ENCODE assay signal across 8 mouse cellular contexts in the genomic region with DNA sequence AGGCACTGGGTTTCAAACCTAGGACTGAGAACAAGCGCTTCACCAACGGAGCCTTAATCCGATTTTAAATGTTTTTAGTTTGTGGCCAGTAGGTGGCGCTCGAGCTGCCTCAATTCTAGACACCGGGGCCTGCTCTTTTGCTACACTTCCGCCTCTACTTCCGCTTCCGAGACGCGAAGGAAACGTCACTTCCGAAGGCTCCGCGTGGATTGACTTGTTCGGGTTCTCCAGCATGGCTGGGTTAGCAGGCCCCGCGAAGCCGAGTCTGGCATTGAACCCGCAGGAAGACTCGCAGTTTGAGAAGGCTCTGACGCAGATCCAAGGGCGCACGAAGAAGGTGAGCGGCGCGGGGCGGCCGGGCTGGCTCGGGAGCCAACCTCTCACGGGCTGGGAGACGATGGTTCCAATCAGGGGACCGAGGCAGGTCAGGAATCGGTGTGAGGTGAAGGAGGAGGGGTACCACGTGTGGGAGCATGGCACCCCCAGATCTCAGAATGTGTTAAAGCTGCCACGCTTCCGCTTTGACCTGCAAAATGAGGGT. TPM values are rescaled to one million over a fixed set of nuclear protein-coding genes. Genes with fewer than 3 reads are reported as not detected.
A peak's percentile ranks its signal among the peaks of the same experiment; 100 is the strongest.
DNase-seq lines count a peak whose midpoint lies in the region; ATAC-seq and TF ChIP-seq lines count a peak whose summit lies in the region.

A gene (plus strand): TSS at position 179 of the 541 bp plus-strand sequence.

- under 1% methylated on average over 37 of the region's 37 CpGs for WGBS in forebrain, embryonic 11.5 days
- WGBS in heart, postnatal 0 days = under 1% methylated on average over 37 of the region's 37 CpGs
- WGBS in liver, embryonic 16.5 days (ENCODE audit: insufficient replicate concordance) = under 1% methylated on average over 37 of the region's 37 CpGs
- WGBS in neural tube, embryonic 13.5 days = under 1% methylated on average over 37 of the region's 37 CpGs

- peak within 1 kb of the TSS; percentile 68 for H3K9ac ChIP-seq in CH12.LX (ENCODE audit: insufficient read depth, low read depth)
- H3K9ac ChIP-seq in forebrain, embryonic 11.5 days (ENCODE audit: low read length) = peak within 1 kb of the TSS; percentile 74
- peak within 1 kb of the TSS; percentile 76 for H3K9ac ChIP-seq in heart, postnatal 0 days (replicated peaks; ENCODE audit: low read depth, low read length)
- peak within 1 kb of the TSS; percentile 82 for H3K9ac ChIP-seq in liver, embryonic 16.5 days (ENCODE audit: low read depth, low read length)
- peak within 1 kb of the TSS; percentile 78 for H3K9ac ChIP-seq in neural tube, embryonic 13.5 days

- peaks cover 14 to 36% of the 10 kb centered on the region in 2 experiments for H3K36me3 ChIP-seq in CH12.LX (replicated peaks in 1 of 2; ENCODE audit: control insufficient read depth in 1 of 2, insufficient read depth in 1 of 2, low read length in 1 of 2)
- no peaks in the 10 kb centered on the region; the same call in 1 of the 2 replicates for H3K36me3 ChIP-seq in forebrain, embryonic 11.5 days (ENCODE audit: control insufficient read depth, insufficient read depth, low read length)
- peaks cover 20% of the 10 kb centered on the region for H3K36me3 ChIP-seq in heart, postnatal 0 days (replicated peaks; ENCODE audit: control insufficient read depth, insufficient read depth, low read length)
- peaks cover 9% of the 10 kb centered on the region for H3K36me3 ChIP-seq in liver, embryonic 16.5 days (ENCODE audit: control insufficient read depth, insufficient read depth)
- H3K36me3 ChIP-seq in neural tube, embryonic 13.5 days = peaks cover 29% of the 10 kb centered on the region
- no peaks in the 10 kb centered on the region for H3K36me3 ChIP-seq in testis, adult 2 months (ENCODE audit: control insufficient read depth, insufficient read depth, low read length)

- peak; percentile 92 for TF ChIP-seq POLR2A in CH12.LX (IDR thresholded peaks at IDR 0.05; ENCODE audit: low read depth, low read length)
- peak; percentile 59; the same call in 1 of the 2 replicates for TF ChIP-seq POLR2A in testis, adult 2 months (IDR thresholded peaks at IDR 0.05; ENCODE audit: control insufficient read depth, low read depth, low read length)

- ATAC-seq in forebrain, embryonic 11.5 days (replicated peaks; ENCODE audit: low FRiP score) = peak; percentile 94
- peak; percentile 94 for ATAC-seq in heart, postnatal 0 days (ENCODE audit: insufficient read depth, low read depth)
- ATAC-seq in liver, embryonic 16.5 days (ENCODE audit: low read depth) = peak; percentile 90
- peak; percentile 93 for ATAC-seq in neural tube, embryonic 13.5 days (ENCODE audit: low read depth)

- dilution Hi-C loops in CH12.LX (cut with MboI; ENCODE audit: extremely low pct_ligation_motif_present, extremely low pct_unique_long_range_greater_than_20kb, low sequenced_read_pairs) = no loop called here

- TF ChIP-seq RAD21 in CH12.LX (IDR thresholded peaks at IDR 0.05; ENCODE audit: low read depth, low read length) = peak; percentile 61

- H3K27me3 ChIP-seq in CH12.LX (replicated peaks) = peaks cover 19% of the 10 kb centered on the region
- H3K27me3 ChIP-seq in forebrain, embryonic 11.5 days (ENCODE audit: control insufficient read depth, insufficient read depth, low read length) = no peaks in the 10 kb centered on the region
- no peaks in the 10 kb centered on the region for H3K27me3 ChIP-seq in heart, postnatal 0 days (ENCODE audit: control insufficient read depth, insufficient read depth, low read length)
- H3K27me3 ChIP-seq in liver, embryonic 16.5 days (ENCODE audit: control insufficient read depth, insufficient read depth, low read depth, low read length) = no peaks in the 10 kb centered on the region; the same call in 1 of the 2 replicates
- H3K27me3 ChIP-seq in neural tube, embryonic 13.5 days = peaks cover 3% of the 10 kb centered on the region
- no peaks in the 10 kb centered on the region for H3K27me3 ChIP-seq in testis, adult 2 months (ENCODE audit: control insufficient read depth, insufficient read depth, low read length)

- no peak for TF ChIP-seq EP300 in CH12.LX (IDR thresholded peaks at IDR 0.05; ENCODE audit: low read length)
- no peak for TF ChIP-seq EP300 in heart, postnatal 0 days (IDR thresholded peaks at IDR 0.05; ENCODE audit: low read depth)

- in situ Hi-C loops in CH12.LX (cut with MboI; ENCODE audit: low pct_ligation_motif_present, low pct_unique_long_range_greater_than_20kb, low sequenced_read_pairs) = no loop called here

- no peak within 1 kb of the TSS for H3K27ac ChIP-seq in CH12.LX (ENCODE audit: insufficient read depth, low read depth)
- H3K27ac ChIP-seq in forebrain, embryonic 11.5 days (ENCODE audit: low read depth, low read length) = no peak within 1 kb of the TSS
- H3K27ac ChIP-seq in heart, postnatal 0 days (ENCODE audit: low read depth) = 0 out of 2 replicates have a peak within 1 kb of the TSS, but pooled peaks have one; percentile 18
- peak within 1 kb of the TSS; percentile 35; the same call in 1 of the 2 replicates for H3K27ac ChIP-seq in liver, embryonic 16.5 days (ENCODE audit: low read length)
- H3K27ac ChIP-seq in neural tube, embryonic 13.5 days (replicated peaks) = no peak within 1 kb of the TSS
- peak within 1 kb of the TSS; percentile 93 for H3K27ac ChIP-seq in testis, adult 2 months (ENCODE audit: control insufficient read depth, insufficient read depth, low read depth, low read length)

- peaks cover 47% of the 10 kb centered on the region for H3K79me2 ChIP-seq in CH12.LX (replicated peaks; ENCODE audit: control insufficient read depth, extremely low read depth, insufficient read depth, poor library complexity, severe bottlenecking)

- peak within 1 kb of the TSS; percentile 98 for H3K4me2 ChIP-seq in CH12.LX (ENCODE audit: insufficient read depth, low read depth, poor library complexity, severe bottlenecking)
- peak within 1 kb of the TSS; percentile 69 for H3K4me2 ChIP-seq in forebrain, embryonic 11.5 days (ENCODE audit: low read depth, low read length, severe bottlenecking)
- H3K4me2 ChIP-seq in heart, postnatal 0 days (ENCODE audit: low read depth, low read length) = peak within 1 kb of the TSS; percentile 86
- peak within 1 kb of the TSS; percentile 86 for H3K4me2 ChIP-seq in liver, embryonic 16.5 days (ENCODE audit: low read depth, low read length)
- H3K4me2 ChIP-seq in neural tube, embryonic 13.5 days = peak within 1 kb of the TSS; percentile 93

- H3K9me3 ChIP-seq in CH12.LX (replicated peaks; ENCODE audit: low read length) = no peaks in the 10 kb centered on the region
- no peaks in the 10 kb centered on the region for H3K9me3 ChIP-seq in forebrain, embryonic 11.5 days (ENCODE audit: control insufficient read depth, low read length)
- H3K9me3 ChIP-seq in heart, postnatal 0 days (replicated peaks; ENCODE audit: control insufficient read depth, low read length) = no peaks in the 10 kb centered on the region
- H3K9me3 ChIP-seq in liver, embryonic 16.5 days (replicated peaks; ENCODE audit: control insufficient read depth, low read length) = no peaks in the 10 kb centered on the region
- H3K9me3 ChIP-seq in neural tube, embryonic 13.5 days = no peaks in the 10 kb centered on the region

- peak within 1 kb of the TSS; percentile 78 to 95 (median 80) for H3K4me3 ChIP-seq in CH12.LX (replicated peaks in 1 of 3; ENCODE audit: low read depth in 2 of 3, low read length in 2 of 3, poor library complexity in 1 of 3)
- H3K4me3 ChIP-seq in forebrain, embryonic 11.5 days (ENCODE audit: low read depth, low read length) = peak within 1 kb of the TSS; percentile 72
- peak within 1 kb of the TSS; percentile 85 for H3K4me3 ChIP-seq in heart, postnatal 0 days (ENCODE audit: low read depth, low read length)
- H3K4me3 ChIP-seq in liver, embryonic 16.5 days (ENCODE audit: low read depth, low read length) = peak within 1 kb of the TSS; percentile 94
- peak within 1 kb of the TSS; percentile 80 for H3K4me3 ChIP-seq in neural tube, embryonic 13.5 days
- peak within 1 kb of the TSS; percentile 96 for H3K4me3 ChIP-seq in testis, adult 2 months (ENCODE audit: control insufficient read depth, low read depth, low read length)

- peak; percentile 98 for DNase-seq in CH12.LX (ENCODE audit: extremely low read depth)
- DNase-seq in c-Kit-positive CD71-positive TER-119-negative erythroid progenitor cells, embryonic 14.5 days (ENCODE audit: low read depth) = peak; percentile 96
- DNase-seq in forebrain, embryonic 11.5 days (ENCODE audit: low spot score) = peak; percentile 93
- peak; percentile 96 for DNase-seq in heart, postnatal 0 days (ENCODE audit: low spot score)
- peak; percentile 92 to 95 for DNase-seq in kidney, postnatal 4 days

- TF ChIP-seq CTCF in CH12.LX (conservative IDR thresholded peaks at IDR 0.05 in 1 of 2, IDR thresholded peaks at IDR 0.05 in 1 of 2; ENCODE audit: low read depth in 2 of 2, low read length in 2 of 2) = peak; percentile 36 to 88; a peak in 3 of 4 replicates
- peak; percentile 79 for TF ChIP-seq CTCF in heart, postnatal 0 days (IDR thresholded peaks at IDR 0.05; ENCODE audit: low read depth)
- peak; percentile 69 for TF ChIP-seq CTCF in testis, adult 2 months (IDR thresholded peaks at IDR 0.05; ENCODE audit: control insufficient read depth, insufficient read depth, insufficient replicate concordance, low read depth, low read length)

- H3K4me1 ChIP-seq in CH12.LX (ENCODE audit: control insufficient read depth in 1 of 2, insufficient read depth in 2 of 2) = peaks cover 0 to 37% of the 10 kb centered on the region in 2 experiments; a peak in 2 of 4 replicates
- no peaks in the 10 kb centered on the region; the same call in 1 of the 2 replicates for H3K4me1 ChIP-seq in forebrain, embryonic 11.5 days (replicated peaks; ENCODE audit: control insufficient read depth, insufficient read depth, low read length)
- peaks cover 12% of the 10 kb centered on the region; the same call in 1 of the 2 replicates for H3K4me1 ChIP-seq in heart, postnatal 0 days (ENCODE audit: control insufficient read depth, insufficient read depth)
- peaks cover 14% of the 10 kb centered on the region for H3K4me1 ChIP-seq in liver, embryonic 16.5 days (ENCODE audit: control insufficient read depth, low read depth, low read length)
- H3K4me1 ChIP-seq in neural tube, embryonic 13.5 days (replicated peaks) = peaks cover 16% of the 10 kb centered on the region
- peaks cover 8% of the 10 kb centered on the region for H3K4me1 ChIP-seq in testis, adult 2 months (ENCODE audit: control insufficient read depth, insufficient read depth, low read length)

RNA-seq across cellular contexts. Expression of the gene that starts here (rescaled TPM):
- total RNA-seq in CH12.LX (2012; rRNA removed) = 74.2 and 110 TPM in 2 replicates
- 219 and 237 TPM in 2 replicates for total RNA-seq in CH12.LX (2014; rRNA removed)
- 144 and 162 TPM in 2 replicates for polyA plus RNA-seq in CH12.LX (2012; ENCODE audit: insufficient read length, low read depth)
- polyA plus RNA-seq in forebrain, embryonic 11.5 days (2014; fragmentation: Nextera tagmentation; extraction: Ambion mirVana) = 87.3 and 92.5 TPM in 2 replicates
- 15.9 and 31.0 TPM in 2 replicates for total RNA-seq in heart, postnatal 0 days (2014; rRNA removed; ENCODE audit: low replicate concordance)
- polyA plus RNA-seq in heart, postnatal 0 days (2015; fragmentation: Nextera tagmentation; extraction: Ambion mirVana) = 32.0 and 32.6 TPM in 2 replicates
- 31.6 and 32.3 TPM in 2 replicates for polyA plus RNA-seq in liver, embryonic 16.5 days (2015; fragmentation: Nextera tagmentation; extraction: Ambion mirVana)
- 69.1 and 75.2 TPM in 2 replicates for polyA plus RNA-seq in neural tube, embryonic 13.5 days (2015; fragmentation: Nextera tagmentation; extraction: Ambion mirVana)
- 5.4 and 6.8 TPM in 2 replicates for polyA plus RNA-seq in testis, adult 2 months (2012; rRNA removed)

Comparison
In these comparisons a context has a peak if more than half of its experiments do, and no peak if none do; other contexts are left out.
1. H3K27ac ChIP-seq: peak in heart, postnatal 0 days (single experiment), liver, embryonic 16.5 days (single experiment) and testis, adult 2 months (single experiment); none in CH12.LX (single experiment), forebrain, embryonic 11.5 days (single experiment) and neural tube, embryonic 13.5 days (single experiment).
2. Peak in every context shown above with its lines, with median percentiles within 50 percentile points of each other: DNase-seq, H3K4me2 ChIP-seq, H3K4me3 ChIP-seq, H3K9ac ChIP-seq, CTCF ChIP-seq and ATAC-seq.